Mouse (Mus musculus) stomach, adult 2 months (tissue): ENCODE results near the gene C130050O18Rik. TPM values are rescaled to one million over a fixed set of nuclear protein-coding genes. Genes with fewer than 3 reads are reported as not detected.

Experiments
- polyA plus RNA-seq: library from polyadenylated mRNA; depleted of rRNA; stranded (reverse); fragments of >200 nt; gene quantifications from 2 replicates; pipeline ENCODE4 v1.2.3, GENCODE M21; 2012; rRNA removed

Gene C130050O18Rik
- 1.4 and 1.9 TPM in 2 replicates for polyA plus RNA-seq

DNA sequence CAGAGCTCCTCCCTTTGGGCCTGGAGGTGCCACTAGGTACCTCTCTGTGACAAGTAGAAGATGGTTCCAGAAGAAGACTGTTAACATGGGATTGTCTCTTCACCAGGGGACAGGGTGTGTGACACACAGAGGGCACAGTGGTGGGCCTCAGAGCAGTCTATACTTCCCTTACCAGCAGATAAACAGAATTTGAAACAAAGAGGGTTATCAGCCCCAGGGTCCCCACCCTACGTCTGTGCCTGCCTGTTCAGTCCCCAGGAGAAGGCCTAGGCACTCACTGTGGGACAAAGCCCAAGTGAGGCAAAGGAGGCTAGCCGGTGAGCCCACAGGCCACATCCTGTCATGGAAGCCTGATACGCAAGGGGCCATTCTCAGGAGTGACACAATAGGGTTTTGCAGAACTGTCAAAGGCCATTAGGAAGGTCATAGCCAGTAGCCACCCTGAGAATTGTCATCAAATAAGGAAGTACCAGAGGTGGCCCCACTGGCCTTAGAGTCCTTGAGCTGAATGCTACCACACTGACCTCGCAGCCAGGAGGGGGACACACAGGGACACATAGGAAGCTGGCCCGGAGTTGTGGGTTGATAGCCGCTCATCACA, at the start of gene C130050O18Rik:
Gene C130050O18Rik, plus strand, starts transcription at position 480 of the 601 bp plus-strand sequence.

DNA sequence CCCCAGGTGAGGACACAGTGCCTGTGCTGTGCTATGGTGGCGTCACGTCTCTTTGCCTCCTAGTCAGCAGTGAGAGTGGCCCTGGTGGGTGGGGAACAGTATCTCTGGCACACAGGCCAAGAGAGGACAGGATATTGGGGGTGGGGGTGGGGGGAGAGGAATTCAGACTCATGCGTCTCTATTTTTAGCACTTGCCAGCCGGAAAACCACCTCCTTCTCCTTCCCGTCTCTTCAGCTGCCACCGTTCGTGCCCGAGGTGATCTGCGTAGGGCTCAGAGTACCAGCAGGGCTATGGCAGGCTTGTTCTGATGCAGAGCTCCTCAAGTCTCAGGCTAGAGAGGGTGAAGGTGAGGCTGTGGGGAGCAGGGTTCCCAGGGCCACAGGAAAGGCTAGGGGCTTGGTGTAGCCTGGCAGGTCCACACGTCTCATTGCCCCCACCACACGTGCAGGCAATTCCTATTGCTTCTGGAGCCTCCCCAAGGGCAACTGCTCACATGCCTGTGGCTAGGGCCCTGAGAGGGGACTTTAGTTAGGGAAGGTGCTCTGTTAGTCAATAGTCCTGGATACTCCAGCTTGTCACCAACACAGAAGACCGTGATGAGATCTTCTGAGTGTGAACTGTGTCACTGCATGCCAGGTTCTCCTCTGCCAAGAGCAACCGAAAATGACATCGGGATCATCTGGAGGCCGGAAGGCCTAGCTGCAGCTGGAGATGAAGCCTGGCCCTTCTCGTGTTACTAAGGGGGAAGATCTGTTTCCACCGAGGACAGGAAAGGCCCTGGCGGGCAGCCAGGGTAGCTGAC, 27.4 kb upstream of the C130050O18Rik start, which contains the start of gene Gpr146:
Gene Gpr146, plus strand, starts transcription at position 230 of the 803 bp plus-strand sequence.

DNA sequence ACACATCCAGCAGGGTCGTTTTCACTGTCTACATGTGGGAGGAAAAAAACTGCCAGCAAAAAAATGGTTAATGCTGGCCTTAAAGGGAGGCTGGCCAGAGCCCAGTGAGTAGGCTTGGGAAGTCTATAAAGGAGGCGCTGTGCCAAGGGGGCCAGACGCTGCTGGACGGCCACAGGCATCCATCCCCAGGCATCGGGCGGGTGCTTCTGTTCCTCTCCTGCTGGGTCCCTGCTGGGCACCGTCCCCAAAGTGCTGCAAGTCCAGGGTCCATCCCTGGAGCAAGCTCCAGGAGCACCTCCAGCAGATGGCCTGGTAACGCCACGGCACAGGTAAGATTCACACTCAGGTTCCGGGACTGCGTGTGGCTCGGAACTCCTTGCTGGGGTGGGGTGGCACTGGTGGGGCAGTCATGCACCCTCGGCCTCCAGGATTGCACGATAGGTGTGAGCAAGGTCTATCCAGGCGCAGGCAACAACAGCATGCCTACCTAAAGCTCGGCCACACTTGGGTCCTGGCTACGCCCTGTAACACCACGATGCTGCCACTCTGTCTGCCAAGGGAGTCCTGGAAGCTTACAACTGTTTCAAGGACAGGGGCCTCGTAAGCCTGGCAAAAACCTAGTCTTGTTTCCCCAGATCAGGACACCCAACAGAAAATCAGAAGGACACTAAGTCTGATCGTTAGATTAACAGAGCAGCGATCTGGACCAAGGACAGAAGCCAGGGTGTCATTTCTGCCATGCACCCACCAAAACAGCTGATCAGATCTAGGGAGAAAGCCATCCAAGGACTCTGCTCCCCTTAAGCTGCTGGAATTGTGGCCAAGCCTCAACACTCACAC, 18.2 kb downstream of the C130050O18Rik start, which contains the start of gene Gper1:
Gene Gper1, plus strand, starts transcription at position 126 of the 840 bp plus-strand sequence.

GRCm38 (mm10) chr5:139460384-139461067, 55.4 kb downstream of the C130050O18Rik start, which contains the start of gene 3110082I17Rik:
Gene 3110082I17Rik (minus strand): TSS chr5:139460527.

Other genes with a start within 250 kb of the C130050O18Rik start
- 9.5 and 14.7 TPM in 2 replicates for gene Sun1, start 204.6 kb upstream of the C130050O18Rik start, polyA plus RNA-seq
- 62.7 and 125 TPM in 2 replicates for gene Get4, start 153.0 kb upstream of the C130050O18Rik start, polyA plus RNA-seq
- gene Adap1, start 79.7 kb upstream of the C130050O18Rik start, polyA plus RNA-seq = 15.3 and 20.9 TPM in 2 replicates
- 69.5 and 86.5 TPM in 2 replicates for gene Cox19, start 53.9 kb upstream of the C130050O18Rik start, polyA plus RNA-seq
- gene Cyp2w1, start 52.7 kb upstream of the C130050O18Rik start, polyA plus RNA-seq = 0.12 and 0.61 TPM in 2 replicates
- 5.1 and 6.3 TPM in 2 replicates for gene Gpr146, start 27.6 kb upstream of the C130050O18Rik start, polyA plus RNA-seq
- gene Gper1, start 17.9 kb downstream of the C130050O18Rik start, polyA plus RNA-seq = 16.3 and 24.9 TPM in 2 replicates
- 6.3 and 7.6 TPM in 2 replicates for gene 3110082I17Rik, start 55.2 kb downstream of the C130050O18Rik start, polyA plus RNA-seq
- gene Zfand2a, start 79.3 kb downstream of the C130050O18Rik start, polyA plus RNA-seq = 6.8 and 8.1 TPM in 2 replicates
- gene Uncx, start 138.2 kb downstream of the C130050O18Rik start, polyA plus RNA-seq = not detected in 2 replicates